Mouse (Mus musculus) layer of hippocampus, postnatal 10 days (tissue): ENCODE measurements around the gene Ankrd44. TPM values are rescaled to one million over a fixed set of nuclear protein-coding genes. Genes with fewer than 3 reads are reported as not detected.

Experiments
- DNase-seq, 2 experiments: peaks; one replicate each; pipeline ENCODE4 v3.0.0; 2021; ENCODE audit warnings: low spot score in 2 of 2
- total RNA-seq, 2 experiments: library from RNA; stranded (reverse); gene quantifications; 2 replicates each; pipeline ENCODE4 v1.2.3; 2021

The Ankrd44 gene
- total RNA-seq, 2 experiments from 2014 or later, result 37.8 to 38.1 TPM

DNA sequence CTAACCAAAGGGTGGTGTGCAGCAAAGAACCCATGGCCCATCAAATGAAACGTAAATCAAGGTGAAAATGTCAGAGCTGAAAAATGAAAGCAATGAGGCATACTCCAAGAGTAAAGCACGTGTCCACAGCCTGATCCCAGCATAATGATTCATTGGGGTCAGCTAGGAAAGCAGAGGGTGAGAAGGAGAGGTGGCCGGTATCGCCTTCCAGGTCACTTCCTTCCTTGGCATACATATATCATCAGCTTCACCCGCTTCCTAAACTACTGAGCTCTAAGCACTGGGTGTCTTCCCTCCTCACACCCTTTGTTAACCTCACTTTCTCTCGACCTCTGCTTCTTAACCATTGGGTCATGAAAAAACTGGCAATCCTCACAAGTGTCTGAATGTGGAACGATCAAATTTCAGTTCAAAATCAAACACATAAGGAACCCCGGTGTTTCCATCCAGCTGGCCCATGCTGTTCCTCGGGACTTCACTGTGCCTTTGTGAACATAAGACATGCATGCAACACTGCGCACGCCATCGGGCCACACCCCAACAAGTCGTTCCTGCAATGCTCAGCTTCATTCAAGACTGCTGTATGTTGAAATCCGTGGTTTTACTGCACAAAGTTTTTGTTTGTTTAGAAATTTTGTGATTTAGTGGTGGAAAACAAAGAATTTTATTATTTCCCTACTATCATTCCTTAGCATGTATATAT, 101.9 kb downstream of the Ankrd44 start:
- DNase-seq, result no peak

DNA sequence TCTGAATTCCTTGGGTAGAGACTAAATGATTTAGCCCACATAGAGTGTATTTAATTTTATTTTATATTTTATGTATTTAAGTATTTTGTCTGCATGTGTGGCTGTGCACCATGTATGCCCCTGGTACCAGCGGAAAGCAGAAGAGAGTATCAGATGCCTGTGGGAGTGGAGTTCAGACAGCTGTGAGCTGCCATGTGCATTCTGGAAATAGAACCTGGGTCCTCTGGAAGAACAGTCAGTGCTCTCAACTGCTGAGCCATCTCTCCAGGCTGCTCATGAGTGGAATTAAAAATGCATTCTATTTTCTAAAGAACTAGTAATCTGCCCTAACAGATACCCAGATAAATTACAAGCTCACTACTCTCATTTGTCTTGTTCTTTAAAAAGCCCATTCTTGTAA, 104.4 kb downstream of the Ankrd44 start:
- DNase-seq, result no peak

DNA sequence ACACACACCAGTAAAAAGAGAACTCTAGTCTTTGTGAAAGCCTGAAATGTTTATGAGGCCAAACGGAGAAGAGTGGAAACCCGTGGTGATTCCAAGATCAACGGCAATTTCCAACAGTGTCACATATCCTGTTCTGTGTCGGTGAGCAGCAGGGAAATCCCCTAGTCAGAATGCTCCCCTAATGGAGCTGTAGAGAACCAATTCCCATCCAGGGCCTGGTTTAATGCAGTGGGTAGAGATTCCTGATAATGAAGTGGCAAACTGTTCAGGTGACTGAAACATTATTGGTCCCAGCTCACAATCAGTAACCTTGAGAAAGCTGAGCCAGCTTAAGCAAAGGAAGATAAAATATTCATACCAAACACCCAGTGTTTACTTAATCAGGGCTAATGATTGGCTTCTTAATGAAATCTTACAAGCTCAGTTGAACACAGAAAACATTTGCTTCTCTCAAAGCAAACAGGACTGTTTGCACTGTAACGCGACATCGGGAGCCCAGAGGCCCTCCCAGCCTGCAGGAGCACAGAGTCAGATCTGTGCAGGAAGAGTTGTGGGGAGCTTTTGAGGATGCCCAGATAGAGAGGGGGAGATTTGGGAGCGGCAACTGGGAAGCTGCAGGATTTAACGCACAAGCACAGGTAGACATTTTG, 110.9 kb downstream of the Ankrd44 start:
- DNase-seq, result no peak

DNA sequence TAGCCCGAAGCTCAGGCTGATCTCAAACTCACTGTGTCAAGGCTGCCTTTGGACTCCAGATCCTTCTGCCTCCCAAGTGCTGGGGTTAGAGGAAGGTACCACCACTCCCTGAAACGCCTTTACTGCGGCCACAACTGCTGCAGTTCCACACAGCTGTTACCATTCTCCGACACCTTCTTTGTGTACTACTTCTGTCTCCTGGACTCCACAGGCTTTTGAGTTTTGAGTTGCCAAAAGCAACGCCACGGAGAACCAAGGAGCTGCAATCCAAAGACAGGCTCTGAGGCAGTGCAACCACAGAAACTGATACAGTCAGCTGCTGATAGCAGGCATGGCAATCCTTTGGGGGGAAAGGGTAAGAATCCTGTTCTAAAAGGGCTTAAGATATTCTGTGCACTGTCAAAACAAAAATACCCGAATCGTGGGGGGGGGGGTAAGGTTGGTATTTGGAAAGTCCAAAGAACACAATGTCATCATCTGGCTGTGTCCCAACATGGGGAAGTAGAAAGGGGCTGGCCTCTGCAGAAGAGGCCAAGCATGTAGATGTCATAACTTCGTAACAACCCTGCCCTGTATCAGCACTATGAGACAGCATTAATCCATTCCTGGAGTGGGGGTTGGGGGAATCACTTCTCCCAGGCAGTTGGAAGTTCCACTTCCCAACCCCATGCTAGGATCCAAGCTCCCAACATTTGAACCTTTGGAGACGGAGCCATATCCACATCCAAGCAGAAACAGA, 116.2 kb downstream of the Ankrd44 start:
- DNase-seq, result no peak

DNA sequence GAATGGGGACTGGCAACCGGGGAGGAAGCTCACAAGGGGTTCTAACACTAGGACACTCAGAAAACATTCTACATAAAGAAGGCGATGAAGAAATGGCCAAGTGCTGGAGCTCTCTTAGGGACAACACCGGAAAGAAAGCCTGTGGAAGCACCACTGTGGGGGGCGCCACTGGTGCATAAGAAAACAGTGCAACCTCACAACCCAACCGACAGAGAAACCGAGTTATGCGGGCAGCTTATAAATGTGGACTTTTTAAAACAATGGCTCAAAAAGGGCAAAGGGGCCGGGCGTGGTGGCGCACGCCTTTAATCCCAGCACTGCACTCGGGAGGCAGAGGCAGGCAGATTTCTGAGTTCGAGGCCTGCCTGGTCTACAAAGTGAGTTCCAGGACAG, 117.1 kb downstream of the Ankrd44 start:
- no peak for DNase-seq

DNA sequence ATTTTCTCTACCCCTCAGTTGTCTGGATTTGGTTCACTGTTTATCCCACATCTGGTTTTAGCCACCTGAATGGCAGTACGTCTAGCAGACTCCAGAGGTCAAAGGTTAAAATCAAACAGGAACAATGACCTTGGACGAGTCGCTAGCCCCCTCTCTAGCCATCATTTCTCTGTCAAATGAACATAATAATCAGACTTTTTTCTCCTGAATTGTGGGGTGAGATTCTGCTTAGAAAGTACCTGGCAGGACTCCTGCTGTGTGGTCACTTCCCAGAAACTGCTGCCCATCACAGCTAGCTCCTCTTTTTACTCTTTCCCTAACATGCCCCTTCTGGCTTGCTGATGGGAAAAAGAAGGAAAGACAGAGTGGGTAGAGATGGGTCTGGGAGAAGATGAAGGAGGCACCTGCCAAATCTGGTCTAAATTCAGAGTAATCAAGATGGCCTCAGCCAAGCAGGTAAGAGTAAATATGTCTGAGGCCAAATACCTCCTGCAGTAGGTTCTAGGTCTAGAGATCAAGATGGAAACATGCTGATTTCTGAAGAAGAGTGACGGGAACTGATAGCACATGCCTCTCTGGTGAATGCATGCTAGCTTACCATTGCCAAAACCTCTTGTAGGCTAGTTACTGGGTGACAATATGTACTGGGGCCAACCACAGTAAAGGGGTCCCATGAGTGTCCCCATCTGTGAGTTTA, 117.6 kb downstream of the Ankrd44 start:
- no peak for DNase-seq

DNA sequence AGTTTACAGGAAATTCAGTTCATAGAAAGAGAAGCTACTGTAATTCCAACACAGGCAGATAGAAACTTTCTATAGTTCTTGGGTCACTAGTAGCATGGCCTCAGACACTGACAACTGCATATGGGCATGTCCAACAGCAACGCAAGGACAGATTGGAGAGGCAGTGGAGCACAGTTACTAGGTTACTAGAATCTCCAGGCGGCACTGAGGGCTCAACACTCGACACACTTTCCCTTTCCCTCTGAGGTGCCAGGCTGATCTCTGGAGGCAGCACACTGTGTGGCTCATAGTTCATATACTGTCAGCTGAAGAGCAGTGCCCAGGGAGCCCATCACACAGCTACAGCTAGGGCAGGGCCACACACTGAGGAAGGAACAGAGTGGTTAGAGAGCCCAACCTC, 118.4 kb downstream of the Ankrd44 start:
- DNase-seq, result no peak

DNA sequence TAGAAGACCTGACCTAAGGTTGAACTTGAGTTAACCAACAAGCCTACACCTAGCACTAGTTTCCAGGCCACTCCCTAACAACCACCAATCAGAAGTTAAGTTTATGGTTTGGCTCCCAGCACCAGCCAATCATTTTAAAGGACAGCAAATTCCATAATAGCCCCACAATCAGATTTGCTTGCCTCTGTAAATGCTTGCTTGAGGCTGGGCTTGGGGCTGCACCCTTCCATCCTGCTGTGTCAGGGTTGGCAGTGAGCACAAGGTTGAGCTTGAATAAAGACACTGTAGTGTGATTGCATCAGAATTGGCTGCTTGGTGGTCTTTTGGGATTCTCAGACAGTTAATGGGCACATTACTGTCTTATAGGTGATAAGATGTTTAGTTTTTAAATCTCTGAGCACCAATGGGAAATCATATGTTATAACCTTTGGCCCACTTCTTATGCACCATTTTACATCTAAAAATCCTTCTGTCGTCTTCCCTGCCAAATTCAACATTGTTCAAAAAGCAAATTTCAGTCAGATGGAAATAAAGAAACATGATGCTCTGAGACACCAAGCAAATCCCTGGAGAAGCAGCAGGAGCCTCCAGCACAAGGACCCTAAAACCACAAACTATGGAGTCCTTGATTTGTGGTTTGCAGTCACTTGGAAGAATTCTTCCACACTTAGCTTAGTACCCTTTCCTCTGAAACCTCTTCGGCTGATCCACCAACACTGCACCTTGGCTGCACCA, 119.9 kb downstream of the Ankrd44 start:
- DNase-seq, result no peak

DNA sequence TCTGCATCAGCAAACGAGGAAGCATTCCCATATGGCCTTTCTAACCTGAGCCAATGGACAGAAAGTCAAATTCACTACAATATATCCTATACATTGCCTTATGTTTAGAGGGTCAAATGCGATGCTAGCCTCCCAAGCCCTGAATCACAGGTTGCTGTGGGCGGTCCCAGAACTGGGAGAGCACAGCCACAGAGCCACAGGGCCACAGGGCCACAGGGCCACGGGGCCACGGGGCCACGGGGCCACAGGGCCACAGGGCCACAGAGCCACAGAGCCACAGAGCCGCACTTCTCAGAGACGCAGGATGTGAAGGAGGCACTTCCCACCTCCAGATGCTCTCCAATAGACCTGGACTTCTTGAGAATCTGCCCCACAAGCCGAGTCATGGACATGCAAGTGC, 121.8 kb downstream of the Ankrd44 start:
- no peak for DNase-seq

DNA sequence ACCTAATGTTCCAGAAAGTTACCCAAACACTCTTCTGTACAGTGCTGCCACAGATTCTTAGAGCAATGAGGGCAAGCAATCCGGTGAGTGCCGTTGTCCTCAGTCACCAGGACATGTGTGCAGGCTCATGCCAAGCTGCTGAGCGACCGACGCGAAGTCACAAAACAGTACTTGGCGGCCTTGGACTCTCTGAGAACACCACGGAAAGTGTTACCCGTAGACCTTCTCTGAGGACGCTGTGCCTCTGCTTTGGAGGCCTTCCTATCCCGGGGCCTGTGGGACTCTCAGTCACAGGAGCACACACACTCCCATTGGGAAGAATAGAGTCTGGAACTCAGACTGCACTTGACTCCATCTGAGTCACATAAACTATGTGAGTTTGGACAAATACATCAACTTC, 123.5 kb downstream of the Ankrd44 start:
- no peak for DNase-seq

DNA sequence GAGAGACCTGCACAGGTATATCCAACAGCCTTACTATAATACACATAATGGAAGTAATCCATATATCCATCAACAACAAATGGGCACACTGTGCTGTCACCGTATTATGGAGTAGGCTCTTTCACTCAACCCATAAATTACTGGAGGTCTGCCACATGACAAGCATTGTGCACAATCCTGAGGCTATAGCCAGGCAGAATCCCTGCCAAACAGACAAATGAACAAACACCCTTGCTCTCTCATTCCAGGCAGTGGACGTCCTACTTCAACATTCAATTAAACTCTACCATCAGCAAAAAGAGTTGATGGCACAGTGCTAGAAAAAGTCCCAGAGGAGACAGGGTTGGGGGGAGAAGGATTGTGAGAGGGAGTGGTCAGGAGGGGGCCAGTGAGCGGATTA, 124.9 kb downstream of the Ankrd44 start:
- no peak for DNase-seq

DNA sequence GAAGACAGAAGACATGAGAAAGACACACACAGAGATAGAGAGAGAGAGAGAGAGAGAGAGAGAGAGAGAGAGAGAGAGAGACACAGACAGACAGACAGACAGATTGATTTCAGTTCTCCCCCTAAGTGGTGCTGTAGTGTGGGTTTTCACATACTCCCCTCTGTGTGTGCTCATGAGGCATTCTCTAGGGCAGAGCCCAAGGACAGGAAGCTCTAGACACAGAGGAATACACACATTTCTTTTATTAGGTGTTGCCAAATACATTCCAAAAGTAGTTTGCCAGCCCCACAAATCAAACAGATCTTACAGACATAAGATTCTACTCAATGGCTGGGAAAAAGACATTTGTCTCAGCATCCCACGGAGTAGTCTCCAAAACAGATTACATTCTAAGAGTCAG, 126.8 kb downstream of the Ankrd44 start:
- DNase-seq, result no peak

DNA sequence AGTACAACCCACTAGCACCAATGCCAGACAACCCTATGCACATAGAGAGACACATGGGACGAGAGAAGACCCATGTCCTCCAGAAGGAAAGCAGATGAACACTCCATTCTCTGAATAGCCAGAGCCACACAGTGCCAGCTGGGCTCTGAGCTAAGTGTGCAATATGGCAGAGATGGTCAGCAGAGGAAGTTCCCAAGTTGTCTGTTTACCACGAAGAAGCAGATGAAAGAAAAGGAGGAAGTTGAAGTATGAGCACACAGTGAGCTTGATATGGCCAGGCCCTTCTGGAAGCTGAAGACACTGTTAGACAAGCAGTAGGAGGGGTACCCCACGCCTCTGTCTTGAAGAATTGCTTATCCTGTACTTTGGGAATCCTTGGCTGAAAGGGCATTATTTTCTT, 127.8 kb downstream of the Ankrd44 start:
- no peak for DNase-seq

DNA sequence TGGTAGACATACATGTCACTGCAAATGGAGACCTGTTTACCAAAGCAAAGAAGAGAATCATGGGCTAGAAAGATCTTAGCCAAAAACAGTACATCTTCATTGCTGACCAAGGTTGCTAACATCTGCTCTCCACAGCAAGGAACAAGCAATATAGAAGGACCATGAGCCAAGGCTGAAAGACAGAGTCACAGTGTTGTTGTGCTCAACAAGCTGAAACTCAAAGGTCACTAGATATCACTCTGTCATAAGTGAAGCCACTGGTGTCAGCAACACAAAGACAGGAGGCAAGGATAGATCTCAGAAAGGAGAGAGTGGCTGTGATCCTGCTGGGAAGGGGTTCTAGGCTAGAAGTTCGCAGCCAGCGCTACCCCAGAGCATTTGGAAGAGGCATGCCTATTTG, 131.5 kb downstream of the Ankrd44 start:
- DNase-seq, result no peak

DNA sequence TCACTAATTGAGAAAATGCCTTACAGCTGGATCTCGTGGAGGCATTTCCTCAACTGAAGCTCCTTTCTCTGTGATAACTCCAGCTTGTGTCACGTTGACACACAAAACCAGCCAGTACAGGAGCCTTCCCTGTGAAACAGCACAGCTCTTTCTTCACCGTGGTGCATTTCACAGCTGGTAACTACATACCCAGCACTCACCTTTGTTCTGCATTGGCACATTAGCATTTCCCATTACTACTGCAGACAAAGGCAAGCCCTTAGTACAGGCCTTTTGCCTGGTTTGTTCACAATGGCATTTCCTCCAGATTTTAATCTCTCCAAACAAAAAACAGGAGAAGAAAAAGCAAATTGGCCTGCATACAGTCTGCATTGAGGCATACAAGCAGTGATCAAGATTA, 134.8 kb downstream of the Ankrd44 start:
- DNase-seq, result no peak

DNA sequence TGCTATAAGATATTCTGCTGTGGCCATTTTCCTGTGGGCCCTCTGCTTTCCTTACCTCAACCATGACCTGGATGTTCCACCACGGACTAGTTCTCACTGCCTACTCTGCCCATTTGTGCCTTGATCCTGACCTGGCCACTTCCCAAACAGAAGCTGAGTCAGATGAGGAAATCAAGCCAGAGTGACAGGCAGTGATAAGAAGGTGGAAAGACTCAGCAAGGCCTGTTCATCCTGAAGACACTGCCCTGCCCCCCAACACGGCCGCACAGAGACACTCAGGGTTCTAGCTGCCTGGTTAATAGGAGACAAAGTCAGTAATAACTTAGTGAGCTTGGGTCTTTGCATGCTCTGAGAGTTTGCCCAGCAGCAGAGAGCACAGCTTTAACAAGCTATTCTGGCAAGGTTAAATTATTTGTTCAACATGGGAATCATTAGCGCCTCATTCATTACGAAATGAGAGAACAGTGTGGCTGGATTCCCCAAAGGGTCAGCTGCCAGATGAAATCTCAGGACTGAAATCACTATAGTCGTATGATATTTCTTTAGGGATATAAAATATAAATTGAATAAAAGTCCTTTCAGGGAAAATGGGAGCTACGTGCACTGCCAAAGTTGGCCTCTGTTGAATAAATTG, 136.7 kb downstream of the Ankrd44 start:
- peak in 1 of 2 experiments; percentile 18 for DNase-seq

DNA sequence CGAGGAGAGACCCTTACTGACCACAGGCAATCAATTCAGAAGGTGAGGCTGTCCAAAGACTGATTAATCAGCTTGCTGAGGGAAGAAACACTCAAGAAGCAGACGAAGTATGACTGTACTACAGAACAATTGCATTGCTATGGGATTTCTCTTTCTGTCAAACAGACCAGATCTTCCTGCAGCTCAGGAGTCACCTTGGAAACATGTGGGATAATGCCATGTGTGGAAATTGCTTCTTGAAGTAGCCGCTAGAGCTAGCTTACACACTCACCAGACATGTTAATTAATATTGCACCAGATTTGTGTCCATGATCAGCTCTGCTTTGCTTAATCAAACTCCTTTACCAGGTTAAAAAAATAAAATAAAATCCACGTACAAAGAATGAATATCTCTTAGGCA, 137.8 kb downstream of the Ankrd44 start:
- DNase-seq, result no peak

DNA sequence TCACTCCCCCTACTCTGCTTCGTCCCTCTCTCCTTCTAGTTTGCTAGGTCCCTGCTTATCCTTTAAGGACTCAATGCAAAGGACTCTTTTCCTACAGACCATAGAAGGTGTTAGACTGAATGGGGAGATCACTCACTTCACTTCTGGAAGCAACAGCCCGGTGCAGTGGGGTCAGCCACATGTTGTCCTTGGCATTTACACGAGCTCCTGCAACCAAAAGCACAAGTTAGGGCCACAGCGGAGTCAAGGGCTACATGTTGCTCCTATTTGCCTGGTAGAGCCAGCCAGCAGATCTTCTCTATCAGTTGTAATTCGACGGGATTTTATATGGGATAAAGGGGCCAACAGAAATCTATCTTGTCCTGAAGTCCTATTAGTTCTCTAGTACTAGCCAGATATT, 148.0 kb downstream of the Ankrd44 start:
- no peak for DNase-seq

DNA sequence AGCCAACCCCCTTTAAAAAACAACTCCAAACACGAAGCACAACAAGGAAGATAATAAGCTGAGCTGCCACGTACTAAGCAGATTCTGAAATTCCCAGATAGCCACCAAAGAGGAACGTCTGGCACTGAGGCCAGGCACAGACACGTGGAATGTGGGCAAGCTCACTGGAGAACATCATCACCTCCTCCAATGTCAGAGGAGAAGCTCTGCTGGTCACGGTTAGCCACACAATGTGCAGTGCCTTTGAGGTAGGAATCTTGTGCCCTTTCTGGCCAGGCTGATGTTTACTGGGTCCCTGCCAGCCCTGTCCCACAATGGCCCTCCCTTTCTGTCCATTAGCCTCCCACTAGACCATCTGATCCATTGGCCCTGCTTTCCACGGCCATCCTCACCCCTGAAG, 149.1 kb downstream of the Ankrd44 start:
- DNase-seq, result no peak

DNA sequence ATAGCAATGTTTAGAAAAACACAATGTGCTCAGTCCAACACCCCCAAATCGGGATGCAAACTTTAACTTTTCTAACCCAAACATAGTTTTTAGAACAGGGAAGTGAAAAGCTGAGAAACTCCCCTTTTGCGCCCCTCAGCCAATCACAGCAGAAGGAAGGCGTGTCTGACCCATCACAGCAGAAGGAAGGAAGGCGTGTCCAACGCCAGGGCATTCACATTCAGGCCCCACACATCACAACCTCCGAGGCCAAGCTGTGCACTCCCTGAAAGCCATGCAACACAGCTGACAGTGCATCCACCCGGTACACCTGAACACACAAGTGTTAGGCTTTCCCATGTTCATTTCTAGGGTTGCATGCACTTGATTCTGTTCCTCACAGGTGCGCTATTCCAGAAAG, 150.1 kb downstream of the Ankrd44 start:
- DNase-seq, result no peak

DNA sequence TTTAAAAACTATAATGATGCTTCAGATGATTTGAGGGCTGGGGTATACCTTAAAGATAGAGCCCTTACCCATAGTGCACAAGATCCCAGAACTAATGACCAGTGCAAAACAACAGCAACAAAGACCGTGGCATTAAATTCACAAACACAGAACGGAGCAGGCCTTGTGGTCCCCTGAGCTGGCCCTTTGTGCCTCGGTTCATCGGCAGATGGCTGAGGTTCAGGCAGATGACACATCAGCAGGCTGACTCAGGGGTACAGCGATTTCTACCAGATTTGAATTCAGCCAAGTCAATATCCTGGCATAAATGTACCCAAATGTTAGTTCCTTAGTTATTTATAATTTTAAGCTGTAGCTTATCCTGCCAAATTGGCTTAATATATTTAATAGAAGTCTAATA, 153.3 kb downstream of the Ankrd44 start:
- no peak for DNase-seq
